Mouse (Mus musculus) brain, embryonic 14.5 days (tissue): ENCODE data around the gene Cnksr3.

Experiments used
- CTCF ChIP-seq: fragments of 200-500 bp; IDR thresholded peaks from 2 replicates; pipeline ENCODE4 v1.5.1; 2012; ENCODE audit warnings: inconsistent platforms, mild to moderate bottlenecking, moderate library complexity, borderline replicate concordance; ENCODE audit not compliant: insufficient read depth, insufficient read length; ENCODE audit errors: extremely low read depth
- POLR2A ChIP-seq: fragments of 200-500 bp; IDR thresholded peaks from 2 replicates; pipeline ENCODE4 v1.6.1; 2012; ENCODE audit warnings: mild to moderate bottlenecking, inconsistent platforms, borderline replicate concordance; ENCODE audit not compliant: poor library complexity, insufficient read depth, insufficient read length, severe bottlenecking; ENCODE audit errors: extremely low read depth

GRCm38 (mm10) chr10:7103872-7104271 is 108.2 kb downstream of the Cnksr3 start:
- TF ChIP-seq POLR2A (no peak), CTCF (no peak)
